Mouse (Mus musculus) liver, postnatal 0 days (tissue): ENCODE results near the gene Chd9. TPM values are rescaled to one million over a fixed set of nuclear protein-coding genes. Genes with fewer than 3 reads are reported as not detected.
A peak's percentile ranks its signal among the peaks of the same experiment; 100 is the strongest.

Experiments used
- ATAC-seq: fragments of 200-750 bp; cut with Nextera tagmentation; 2 replicates; pipeline ENCODE4 v1.8.0; 2017; ENCODE audit warnings: mild to moderate bottlenecking, moderate library complexity
- DNase-seq: peaks from one replicate; pipeline ENCODE4 v3.0.0-alpha.2; 2016
- H3K27ac ChIP-seq: fragments of 300-500 bp; sonication (generic); 2 replicates; pipeline ENCODE4 v1.5.1; 2014; ENCODE audit warnings: antibody characterized with exemption, moderate library complexity, mild to moderate bottlenecking, low read depth
- H3K27me3 ChIP-seq: fragments of 300-500 bp; sonication (generic); 2 replicates; pipeline ENCODE4 v1.6.1; 2014; ENCODE audit warnings: low read length, control low read depth, mixed read lengths; ENCODE audit not compliant: insufficient read depth
- H3K36me3 ChIP-seq: fragments of 300-500 bp; sonication (generic); replicated peaks from 2 replicates; pipeline ENCODE4 v1.6.1; 2014; ENCODE audit warnings: mild to moderate bottlenecking, control low read depth, low read length, moderate library complexity, mixed read lengths; ENCODE audit not compliant: insufficient read depth
- H3K4me1 ChIP-seq: fragments of 300-500 bp; sonication (generic); 2 replicates; pipeline ENCODE4 v1.6.1; 2014; ENCODE audit warnings: antibody characterized with exemption, mild to moderate bottlenecking, control low read depth; ENCODE audit not compliant: insufficient read depth
- H3K4me2 ChIP-seq: fragments of 300-500 bp; sonication (generic); 2 replicates; pipeline ENCODE4 v1.6.1; 2014; ENCODE audit warnings: low read depth, mild to moderate bottlenecking, low read length, moderate library complexity, mixed read lengths
- H3K4me3 ChIP-seq: fragments of 300-500 bp; sonication (generic); 2 replicates; pipeline ENCODE4 v1.5.1; 2014; ENCODE audit warnings: low read depth, low read length
- H3K9ac ChIP-seq: fragments of 300-500 bp; sonication (generic); replicated peaks from 2 replicates; pipeline ENCODE4 v1.6.1; 2014; ENCODE audit warnings: mild to moderate bottlenecking, moderate library complexity
- H3K9me3 ChIP-seq: fragments of 300-500 bp; sonication (generic); 2 replicates; pipeline ENCODE4 v1.6.1; 2016; ENCODE audit warnings: mild to moderate bottlenecking, control low read depth, low read length, mixed read lengths
- CTCF ChIP-seq: sonication (generic); IDR thresholded peaks from 2 replicates; pipeline ENCODE4 v1.5.1; 2016; ENCODE audit warnings: antibody characterized with exemption, low read depth
- EP300 ChIP-seq: IDR thresholded peaks from 2 replicates; pipeline ENCODE4 v1.6.1; 2016; ENCODE audit warnings: antibody characterized with exemption, low read depth, mild to moderate bottlenecking
- WGBS: fragments of 180-500 bp; shearing (Covaris S2); extraction: QIAGEN DNeasy Blood & Tissue Kit; methylation state at CpG from one replicate; pipeline ENCODE4 v1.1.7; 2014; ENCODE audit not compliant: insufficient replicate concordance; 5-methylcytosine and 5-hydroxymethylcytosine counted together
- polyA plus RNA-seq: library from polyadenylated mRNA; unstranded; fragments of >200 nt; fragmentation: Nextera tagmentation; extraction: Ambion mirVana; gene quantifications from 2 replicates; pipeline ENCODE4 v1.2.1, GENCODE M21; 2015

Chd9 gene
- polyA plus RNA-seq, 1 experiment from 2014 or later, result 32.2 TPM

DNA sequence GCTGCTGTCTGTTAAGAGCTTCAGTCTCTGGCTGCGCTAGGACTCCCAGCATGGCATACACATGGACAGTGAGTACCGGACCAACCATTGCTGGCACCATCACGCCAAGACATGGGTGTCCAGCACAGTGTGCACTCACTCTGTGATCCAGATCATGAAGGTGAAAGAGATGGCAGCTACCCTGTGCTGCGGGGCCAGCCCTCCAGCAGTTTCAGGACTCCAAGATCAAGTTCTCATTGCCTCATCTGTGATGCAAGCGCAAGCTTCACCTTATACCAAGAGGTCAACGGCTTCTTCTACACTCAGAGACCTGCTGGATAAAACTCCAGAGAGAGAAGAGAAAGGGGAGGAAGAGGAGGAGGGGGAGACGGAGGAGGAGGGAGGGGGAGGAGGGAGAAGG lies 19.8 kb downstream of the Chd9 start:
- Histone ChIP-seq H3K36me3 (no peaks in the 10 kb centered on the region), H3K9ac (no peak overlapping the region), H3K27me3 (no peaks in the 10 kb centered on the region), H3K4me1 (no peaks in the 10 kb centered on the region), H3K4me2 (no peak overlapping the region), H3K27ac (no peak overlapping the region), H3K9me3 (no peaks in the 10 kb centered on the region), H3K4me3 (no peak overlapping the region)
- WGBS, result 74% methylated on average over 7 of the region's 7 CpGs
- TF ChIP-seq EP300 (no peak), CTCF (no peak)
- ATAC-seq (no peak), DNase-seq (no peak)

DNA sequence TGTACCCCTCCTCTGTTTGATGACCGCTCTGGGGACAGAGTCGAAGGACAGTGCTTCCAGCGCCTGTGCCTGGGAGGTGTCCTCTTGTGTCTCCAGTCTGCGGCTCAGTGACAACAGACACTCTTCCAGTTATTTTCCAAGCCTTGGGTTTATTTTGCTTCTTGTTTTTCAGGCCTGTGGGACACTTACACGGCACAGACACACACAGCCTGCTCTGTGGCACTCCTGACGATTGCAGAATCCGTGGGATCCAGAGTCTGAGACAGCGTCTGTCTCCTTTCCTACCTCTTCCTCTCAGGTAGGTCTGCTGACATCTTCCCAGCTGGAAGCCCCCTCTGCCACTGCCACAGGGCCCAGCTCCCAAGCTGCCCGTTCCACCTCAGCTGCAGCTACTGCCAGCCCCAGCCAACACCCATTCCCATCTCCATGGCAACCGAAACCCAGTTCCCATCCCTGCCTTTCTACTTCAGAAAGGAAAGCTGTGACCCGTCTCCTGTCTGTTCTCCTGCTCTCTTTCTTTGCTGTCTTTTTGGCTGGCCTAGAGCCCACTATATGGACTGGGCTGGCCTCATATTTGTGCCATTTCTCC lies 21.4 kb downstream of the Chd9 start:
- Histone ChIP-seq H3K9me3 (no peaks in the 10 kb centered on the region), H3K27me3 (no peaks in the 10 kb centered on the region), H3K36me3 (no peaks in the 10 kb centered on the region), H3K27ac (no peak overlapping the region), H3K4me2 (no peak overlapping the region), H3K9ac (no peak overlapping the region), H3K4me3 (no peak overlapping the region), H3K4me1 (peaks cover 7% of the 10 kb centered on the region; the same call in 1 of the 2 replicates)
- TF ChIP-seq CTCF, result no peak
- no peak for TF ChIP-seq EP300
- DNase-seq (no peak), ATAC-seq (no peak)
- WGBS, result 80% methylated on average over 11 of the region's 11 CpGs

DNA sequence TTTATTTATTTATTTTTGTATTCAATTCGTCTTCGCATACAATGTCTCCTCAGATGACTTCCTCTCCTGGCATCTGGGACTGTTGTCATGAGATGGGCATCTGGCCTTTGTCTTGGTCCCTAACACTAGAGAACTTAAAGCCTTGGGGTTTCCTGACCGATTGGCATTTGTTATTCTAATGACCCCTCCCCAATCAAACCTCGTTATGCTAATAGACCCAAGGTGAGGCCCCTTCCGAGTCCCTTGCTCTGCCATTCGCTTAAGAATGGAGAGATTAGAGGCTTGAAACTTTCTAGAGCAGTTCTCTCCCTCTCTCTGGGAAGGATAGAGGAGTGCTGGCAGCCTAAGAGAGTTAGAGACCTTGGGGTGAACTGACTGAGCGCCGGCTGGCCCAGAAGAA lies 23.4 kb downstream of the Chd9 start:
- no peak overlapping the region for H3K4me2 ChIP-seq
- no peaks in the 10 kb centered on the region for H3K36me3 ChIP-seq
- no peak overlapping the region for H3K27ac ChIP-seq
- peaks cover 10% of the 10 kb centered on the region; the same call in 1 of the 2 replicates for H3K4me1 ChIP-seq
- WGBS, result 69% methylated on average over 8 of the region's 8 CpGs
- TF ChIP-seq CTCF (no peak), EP300 (no peak)
- H3K27me3 ChIP-seq, result no peaks in the 10 kb centered on the region
- no peak overlapping the region for H3K4me3 ChIP-seq
- no peaks in the 10 kb centered on the region for H3K9me3 ChIP-seq
- ATAC-seq, result no peak
- no peak overlapping the region for H3K9ac ChIP-seq
- DNase-seq, result no peak

DNA sequence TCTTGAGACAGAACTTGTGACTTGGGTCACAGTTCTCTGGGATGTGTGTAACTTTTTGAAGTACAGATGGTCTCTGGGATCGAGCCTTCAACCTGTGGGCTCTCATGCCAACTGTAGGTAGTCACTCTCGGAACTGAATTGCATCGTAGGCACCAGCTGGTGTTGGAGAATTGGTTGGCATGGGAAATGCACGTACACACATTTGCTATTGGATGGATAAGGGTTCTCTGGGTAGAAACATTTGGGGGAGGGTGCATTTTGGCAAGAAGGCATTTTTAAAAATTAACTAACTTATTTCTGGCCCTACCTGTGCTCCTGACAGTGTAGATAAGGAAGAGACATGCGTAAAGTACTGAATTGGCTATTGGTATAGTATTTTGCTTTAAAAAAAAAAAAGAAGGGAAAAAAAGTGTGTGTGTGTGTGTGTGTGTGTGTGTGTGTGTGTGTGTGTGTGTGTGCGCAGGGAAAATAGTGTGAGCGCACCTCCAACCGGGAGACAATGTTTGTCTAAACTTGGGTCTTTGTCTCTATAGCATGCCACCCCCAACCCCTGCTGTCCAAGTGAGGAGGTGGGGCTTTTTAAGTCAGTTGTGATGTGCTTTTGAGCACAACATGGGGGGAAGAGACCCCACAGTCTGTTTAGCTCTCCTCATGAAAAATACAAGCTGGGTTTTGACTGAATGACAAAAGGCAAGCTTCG lies 26.0 kb downstream of the Chd9 start:
- H3K36me3 ChIP-seq, result no peaks in the 10 kb centered on the region
- DNase-seq, result no peak
- H3K4me1 ChIP-seq, result peaks cover 10% of the 10 kb centered on the region; the same call in 1 of the 2 replicates
- H3K9me3 ChIP-seq, result no peaks in the 10 kb centered on the region
- 0 out of 2 replicates have a peak overlapping the region, but pooled peaks have one; percentile 27 for H3K4me2 ChIP-seq
- ATAC-seq, result no peak
- H3K4me3 ChIP-seq, result no peak overlapping the region
- no peaks in the 10 kb centered on the region for H3K27me3 ChIP-seq
- 69% methylated on average over 9 of the region's 9 CpGs for WGBS
- H3K9ac ChIP-seq, result no peak overlapping the region
- TF ChIP-seq CTCF, result no peak
- no peak for TF ChIP-seq EP300
- H3K27ac ChIP-seq, result no peak overlapping the region

DNA sequence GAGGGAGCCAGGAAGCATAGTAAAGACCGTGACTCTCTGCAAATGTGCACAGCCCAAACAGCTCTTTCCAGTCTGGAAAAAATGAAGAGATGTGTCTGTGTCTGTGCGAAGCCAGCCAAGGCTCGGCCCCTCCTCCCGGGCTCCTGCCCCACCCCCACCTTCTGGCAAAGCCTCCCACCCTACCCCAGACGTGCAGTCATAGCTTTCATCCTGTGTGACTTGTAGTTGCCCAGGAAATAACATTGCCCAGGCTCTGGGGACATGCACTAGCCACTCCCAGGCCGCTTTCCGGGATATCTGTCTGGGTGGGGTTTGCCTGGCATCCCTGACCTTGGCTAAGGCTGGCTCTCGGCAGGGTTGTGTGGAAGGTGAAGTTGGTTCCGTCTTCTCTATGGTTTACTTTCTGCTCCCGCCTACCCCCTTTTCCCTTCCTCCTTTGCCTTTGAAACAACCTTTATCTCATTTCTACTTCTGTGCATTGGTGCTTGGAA lies 26.6 kb downstream of the Chd9 start:
- TF ChIP-seq EP300, result no peak
- no peak for TF ChIP-seq CTCF
- Histone ChIP-seq H3K27me3 (no peaks in the 10 kb centered on the region), H3K9me3 (no peaks in the 10 kb centered on the region), H3K9ac (no peak overlapping the region), H3K27ac (no peak overlapping the region), H3K4me2 (0 out of 2 replicates have a peak overlapping the region, but pooled peaks have one; percentile 27), H3K36me3 (no peaks in the 10 kb centered on the region), H3K4me3 (no peak overlapping the region), H3K4me1 (peaks cover 10% of the 10 kb centered on the region; the same call in 1 of the 2 replicates)
- ATAC-seq, result no peak
- WGBS, result 37% methylated on average over 10 of the region's 10 CpGs
- no peak for DNase-seq

DNA sequence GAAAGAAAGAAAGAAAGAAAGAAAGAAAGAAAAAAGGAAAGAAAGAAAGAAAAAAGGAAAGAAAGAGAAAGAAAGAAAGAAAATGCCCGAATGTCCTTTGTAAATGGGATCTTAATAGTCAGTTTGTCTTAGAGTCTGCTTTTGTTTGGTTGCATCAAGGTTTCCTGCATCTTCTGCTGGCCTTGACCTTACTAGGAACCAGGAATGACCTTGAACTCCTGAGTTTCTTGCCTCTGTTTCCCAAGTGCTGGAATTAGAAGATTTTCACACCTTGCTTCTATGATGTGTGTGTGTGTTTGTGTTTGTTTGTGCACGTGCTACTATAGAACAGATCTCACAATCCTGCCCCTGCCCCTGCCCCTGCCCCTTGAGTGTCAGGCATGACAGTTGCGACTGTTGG lies 28.0 kb downstream of the Chd9 start:
- Histone ChIP-seq H3K36me3 (no peaks in the 10 kb centered on the region), H3K4me2 (no peak overlapping the region), H3K4me1 (peaks cover 10% of the 10 kb centered on the region), H3K4me3 (no peak overlapping the region), H3K9me3 (no peaks in the 10 kb centered on the region), H3K27me3 (no peaks in the 10 kb centered on the region), H3K27ac (no peak overlapping the region), H3K9ac (no peak overlapping the region)
- DNase-seq (no peak), ATAC-seq (no peak)
- TF ChIP-seq EP300 (no peak), CTCF (no peak)
- WGBS, result 66% methylated on average over 3 of the region's 3 CpGs
